Mouse (Mus musculus) MEL (cell line): ENCODE data around the gene Batf3. TPM values are rescaled to one million over a fixed set of nuclear protein-coding genes. Genes with fewer than 3 reads are reported as not detected.

Experiments used
- DNase-seq: peaks from one replicate; pipeline ENCODE4 v3.0.0; 2011; ENCODE audit warnings: low read depth, low spot score
- H3K27ac ChIP-seq: 2 replicates; pipeline ENCODE4 v1.5.1; 2012; ENCODE audit warnings: low read depth, mild to moderate bottlenecking, control low read depth, low read length, moderate library complexity; ENCODE audit not compliant: control insufficient read depth
- H3K27me3 ChIP-seq, 2 experiments: fragments of 150-350 bp in 1 of 2; sonication (generic) in 1 of 2; 2 replicates each; pipeline ENCODE4 v1.6.1; 2012; ENCODE audit warnings: low read length in 2 of 2, mild to moderate bottlenecking in 2 of 2, improper control_type of control experiment in 1 of 2, moderate library complexity in 1 of 2; ENCODE audit not compliant: insufficient read depth in 2 of 2, control insufficient read depth in 1 of 2
- H3K36me3 ChIP-seq, 2 experiments: 2 replicates each; pipeline ENCODE4 v1.6.1; 2012 to 2014; ENCODE audit warnings: low read length in 2 of 2, improper control_type of control experiment in 1 of 2, inconsistent platforms in 1 of 2, mild to moderate bottlenecking in 1 of 2; ENCODE audit not compliant: insufficient read depth in 2 of 2, control insufficient read depth in 1 of 2
- H3K4me1 ChIP-seq, 2 experiments: fragments of 150-350 bp in 1 of 2; sonication (generic) in 1 of 2; 2 replicates each; pipeline ENCODE4 v1.6.1; 2012; ENCODE audit warnings: low read length in 2 of 2, improper control_type of control experiment in 1 of 2, mild to moderate bottlenecking in 1 of 2; ENCODE audit not compliant: insufficient read depth in 2 of 2, control insufficient read depth in 1 of 2
- H3K4me3 ChIP-seq, 2 experiments: fragments of 150-350 bp in 1 of 2; sonication (generic) in 1 of 2; 2 replicates each; pipeline ENCODE4 v1.5.1; 2012; ENCODE audit warnings: low read depth in 2 of 2, low read length in 2 of 2, mild to moderate bottlenecking in 2 of 2, moderate library complexity in 2 of 2, control low read depth in 1 of 2, improper control_type of control experiment in 1 of 2; ENCODE audit not compliant: control insufficient read depth in 1 of 2, insufficient read depth in 1 of 2
- H3K79me2 ChIP-seq: 2 replicates; pipeline ENCODE4 v1.6.1; 2012; ENCODE audit warnings: mild to moderate bottlenecking, low read length, moderate library complexity; ENCODE audit not compliant: control insufficient read depth, poor library complexity, insufficient read depth
- H3K9ac ChIP-seq: 2 replicates; pipeline ENCODE4 v1.6.1; 2012; ENCODE audit warnings: low read depth, mild to moderate bottlenecking, control low read depth, low read length, moderate library complexity; ENCODE audit not compliant: control insufficient read depth, poor library complexity, severe bottlenecking
- H3K9me3 ChIP-seq: fragments of 150-350 bp; sonication (generic); replicated peaks from 2 replicates; pipeline ENCODE4 v1.6.1; 2012; ENCODE audit warnings: mild to moderate bottlenecking, low read length, improper control_type of control experiment, moderate library complexity; ENCODE audit not compliant: insufficient read depth
- BHLHE40 ChIP-seq: IDR thresholded peaks from 2 replicates; pipeline ENCODE4 v1.6.1; 2012; ENCODE audit warnings: low read depth, mild to moderate bottlenecking, inconsistent platforms, low read length, improper control_type of control experiment, borderline replicate concordance
- CHD1 ChIP-seq: IDR thresholded peaks from 2 replicates; pipeline ENCODE4 v1.6.1; 2012; ENCODE audit warnings: low read depth, mild to moderate bottlenecking, inconsistent platforms, low read length, improper control_type of control experiment
- CTCF ChIP-seq, 3 experiments: IDR thresholded peaks in 2 of 3; conservative IDR thresholded peaks in 1 of 3; 2 replicates each; pipeline ENCODE4 v1.5.1; 2011 to 2012; ENCODE audit warnings: low read length in 3 of 3, low read depth in 2 of 3, mild to moderate bottlenecking in 2 of 3, improper control_type of control experiment in 1 of 3, inconsistent platforms in 1 of 3, mixed read lengths in 1 of 3, moderate library complexity in 1 of 3; ENCODE audit not compliant: control insufficient read depth in 1 of 3, insufficient read depth in 1 of 3, poor library complexity in 1 of 3, severe bottlenecking in 1 of 3
- E2F4 ChIP-seq: IDR thresholded peaks from 2 replicates; pipeline ENCODE4 v1.6.1; 2011; ENCODE audit warnings: low read depth, low read length, improper control_type of control experiment, borderline replicate concordance
- GATA1 ChIP-seq: IDR thresholded peaks from 2 replicates; pipeline ENCODE4 v1.6.1; 2011; ENCODE audit warnings: low read depth, low read length, improper control_type of control experiment
- JUND ChIP-seq: IDR thresholded peaks from 2 replicates; pipeline ENCODE4 v1.6.1; 2011; ENCODE audit warnings: low read depth, mild to moderate bottlenecking, improper control_type of control experiment, low read length
- KAT2A ChIP-seq: conservative IDR thresholded peaks from 2 replicates; pipeline ENCODE4 v1.6.1; 2012; ENCODE audit warnings: low read depth, low read length, improper control_type of control experiment, inconsistent platforms
- MAFK ChIP-seq: IDR thresholded peaks from 2 replicates; pipeline ENCODE4 v1.6.1; 2011; ENCODE audit warnings: low read depth, mild to moderate bottlenecking, low read length, improper control_type of control experiment, borderline replicate concordance
- MEF2A ChIP-seq: IDR thresholded peaks from 2 replicates; pipeline ENCODE4 v1.6.1; 2014; ENCODE audit warnings: low read depth, mild to moderate bottlenecking, inconsistent platforms, low read length, improper control_type of control experiment; ENCODE audit not compliant: poor library complexity, insufficient replicate concordance, severe bottlenecking; ENCODE audit errors: extremely low read depth
- MYC ChIP-seq: IDR thresholded peaks from 2 replicates; pipeline ENCODE4 v1.6.1; 2011; ENCODE audit warnings: low read depth, mild to moderate bottlenecking, low read length, improper control_type of control experiment, moderate library complexity
- POLR2AphosphoS2 ChIP-seq: IDR thresholded peaks from 2 replicates; pipeline ENCODE4 v1.6.1; 2011; ENCODE audit warnings: low read length, improper control_type of control experiment
- POLR2AphosphoS5 ChIP-seq: IDR thresholded peaks from 2 replicates; pipeline ENCODE4 v1.6.1; 2012; ENCODE audit warnings: low read depth, borderline replicate concordance, mild to moderate bottlenecking, inconsistent platforms, low read length, moderate library complexity, mixed read lengths
- RAD21 ChIP-seq: IDR thresholded peaks from 2 replicates; pipeline ENCODE4 v1.6.1; 2011; ENCODE audit warnings: mild to moderate bottlenecking, low read depth, low read length, improper control_type of control experiment
- RCOR1 ChIP-seq: IDR thresholded peaks from 2 replicates; pipeline ENCODE4 v1.6.1; 2012; ENCODE audit warnings: low read depth, mild to moderate bottlenecking, inconsistent platforms, low read length, improper control_type of control experiment
- SIN3A ChIP-seq: IDR thresholded peaks from 2 replicates; pipeline ENCODE4 v1.6.1; 2012; ENCODE audit warnings: low read length, improper control_type of control experiment, inconsistent platforms
- TCF12 ChIP-seq: IDR thresholded peaks from 2 replicates; pipeline ENCODE4 v1.6.1; 2014; ENCODE audit warnings: low read depth, mild to moderate bottlenecking, inconsistent platforms, low read length, improper control_type of control experiment, moderate library complexity
- UBTF ChIP-seq: IDR thresholded peaks from 2 replicates; pipeline ENCODE4 v1.6.1; 2012; ENCODE audit warnings: low read depth, mild to moderate bottlenecking, inconsistent platforms, low read length, improper control_type of control experiment, moderate library complexity, borderline replicate concordance; ENCODE audit not compliant: insufficient read depth
- ZNF384 ChIP-seq: IDR thresholded peaks from 2 replicates; pipeline ENCODE4 v1.6.1; 2012; ENCODE audit warnings: low read depth, mild to moderate bottlenecking, inconsistent platforms, low read length, improper control_type of control experiment
- polyA plus RNA-seq, 2 experiments: library from polyadenylated mRNA; stranded (reverse) in 1 of 2; unstranded in 1 of 2; fragments of >175 nt in 1 of 2; fragments of >200 nt in 1 of 2; gene quantifications; 2 replicates each; pipeline versions ENCODE4 v1.2.1 to v1.2.4; 2012; ENCODE audit warnings: low replicate concordance in 2 of 2, low read depth in 1 of 2; ENCODE audit not compliant: insufficient read length in 2 of 2, insufficient read depth in 1 of 2, missing spikeins in 1 of 2
- total RNA-seq: library from RNA; depleted of rRNA; stranded (reverse); fragments of 300-350 nt; gene quantifications from 2 replicates; pipeline ENCODE4 v1.2.3, GENCODE M21; 2012

Batf3 gene
- total and polyA plus RNA-seq, 3 experiments = 1.5 to 2.4 TPM; not detected in 1

GRCm38 (mm10) chr1:191096871-191097681 lies 571 bp upstream of the Batf3 start:
- H3K4me3 ChIP-seq = no peak overlapping the region
- peaks cover 0 to 14% of the 10 kb centered on the region in 2 experiments; a peak in 2 of 4 replicates for H3K36me3 ChIP-seq
- H3K79me2 ChIP-seq = no peaks in the 10 kb centered on the region
- H3K27me3 ChIP-seq = no peaks in the 10 kb centered on the region
- TF ChIP-seq ZNF384 (peak; percentile 66), BHLHE40 (no peak)
- TF ChIP-seq, all 39 proteins: peak for 1
- Histone ChIP-seq H3K27ac (no peak overlapping the region), H3K9ac (no peak overlapping the region), H3K9me3 (no peaks in the 10 kb centered on the region), H3K4me1 (peaks cover 12 to 48% of the 10 kb centered on the region in 2 experiments)
- peak; percentile 46 for DNase-seq

- no peak for DNase-seq
- no peak overlapping the region for H3K9ac ChIP-seq
- H3K27ac ChIP-seq = no peak overlapping the region
- H3K4me3 ChIP-seq = no peak overlapping the region
- H3K27me3 ChIP-seq = no peaks in the 10 kb centered on the region
- TF ChIP-seq KAT2A (no peak), MEF2A (no peak), RCOR1 (no peak), TCF12 (no peak), UBTF (no peak), POLR2AphosphoS5 (no peak), RAD21 (no peak), SIN3A (no peak), MAFK (no peak), JUND (no peak), GATA1 (no peak), POLR2AphosphoS2 (no peak), E2F4 (no peak), CTCF (IDR thresholded peaks at IDR 0.05 in 2 of 3, conservative IDR thresholded peaks at IDR 0.05 in 1 of 3; ENCODE audit: control insufficient read depth in 1 of 3, insufficient read depth in 1 of 3, low read depth in 2 of 3, low read length in 3 of 3, poor library complexity in 1 of 3, severe bottlenecking in 1 of 3) (no peak), CHD1 (no peak), MYC (no peak)
- TF ChIP-seq, all 39 proteins: peak for 0
- Histone ChIP-seq H3K9me3 (no peaks in the 10 kb centered on the region), H3K79me2 (no peaks in the 10 kb centered on the region), H3K4me1 (peaks cover 3 to 30% of the 10 kb centered on the region in 2 experiments), H3K36me3 (peaks cover 0 to 2% of the 10 kb centered on the region in 2 experiments; a peak in 2 of 4 replicates)
These were observed 1.5 kb downstream of the Batf3 start for GRCm38 (mm10) chr1:191099114-191099513.
